Mouse (Mus musculus): ENCODE data around the gene Cdk18.

DNA sequence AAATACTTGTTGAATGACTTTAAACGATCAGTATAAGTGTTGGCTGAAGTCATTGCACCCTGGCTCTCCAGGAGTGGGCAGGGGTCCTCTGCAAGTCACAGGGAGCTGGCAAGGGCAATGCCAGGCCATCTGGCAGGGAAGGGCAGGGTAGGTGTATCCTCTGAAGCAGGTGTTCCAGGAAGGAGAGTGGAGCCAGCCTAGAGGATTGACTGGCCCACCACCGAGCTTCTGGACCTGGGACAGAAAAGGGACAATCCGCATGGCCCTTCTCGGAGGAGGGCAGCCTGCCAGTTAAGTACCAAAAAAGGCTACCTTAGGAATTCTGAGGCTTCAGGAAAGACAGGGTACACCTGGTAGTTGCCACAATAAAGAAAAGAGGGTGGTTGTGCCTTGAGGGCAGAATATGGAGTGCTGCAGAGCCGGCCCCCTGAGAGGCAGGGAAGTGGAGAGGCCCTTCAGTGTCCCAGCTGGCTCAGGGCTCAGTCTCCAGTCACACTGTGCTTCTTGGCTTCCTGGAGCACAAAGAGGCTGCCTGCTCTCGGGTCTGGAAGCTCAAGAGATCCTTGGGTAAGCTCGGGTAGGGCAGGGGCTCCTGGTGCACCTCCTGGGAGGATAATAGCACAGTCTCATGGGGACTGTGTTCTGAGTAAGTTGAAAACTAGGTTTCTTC is 21.9 kb upstream of the Cdk18 start:
- TF ChIP-seq POLR2A (IDR thresholded peaks at IDR 0.05; ENCODE audit: low read depth, low read length) (no peak), CTCF (conservative IDR thresholded peaks at IDR 0.05; ENCODE audit: insufficient read depth, insufficient read length, low read depth, low read length) (no peak)

All from kidney, adult 2 months (tissue).